Mouse (Mus musculus) kidney, adult 10 weeks (tissue): Measurements from ENCODE around the gene Plcb3. TPM values are rescaled to one million over a fixed set of nuclear protein-coding genes. Genes with fewer than 3 reads are reported as not detected.

Experiments
- polyA plus RNA-seq: library from polyadenylated mRNA; stranded (reverse); fragments of 350-450 nt; fragmentation: Illumina TruSeq; extraction: RNeasy Lipid Tissue Mini Kit (QIAGEN cat#74804); gene quantifications from one replicate; pipeline ENCODE4 v1.2.3, GENCODE M21; 2014; ENCODE audit warnings: low read depth, low replicate concordance

Plcb3 gene
- polyA plus RNA-seq: 1.8 TPM

DNA sequence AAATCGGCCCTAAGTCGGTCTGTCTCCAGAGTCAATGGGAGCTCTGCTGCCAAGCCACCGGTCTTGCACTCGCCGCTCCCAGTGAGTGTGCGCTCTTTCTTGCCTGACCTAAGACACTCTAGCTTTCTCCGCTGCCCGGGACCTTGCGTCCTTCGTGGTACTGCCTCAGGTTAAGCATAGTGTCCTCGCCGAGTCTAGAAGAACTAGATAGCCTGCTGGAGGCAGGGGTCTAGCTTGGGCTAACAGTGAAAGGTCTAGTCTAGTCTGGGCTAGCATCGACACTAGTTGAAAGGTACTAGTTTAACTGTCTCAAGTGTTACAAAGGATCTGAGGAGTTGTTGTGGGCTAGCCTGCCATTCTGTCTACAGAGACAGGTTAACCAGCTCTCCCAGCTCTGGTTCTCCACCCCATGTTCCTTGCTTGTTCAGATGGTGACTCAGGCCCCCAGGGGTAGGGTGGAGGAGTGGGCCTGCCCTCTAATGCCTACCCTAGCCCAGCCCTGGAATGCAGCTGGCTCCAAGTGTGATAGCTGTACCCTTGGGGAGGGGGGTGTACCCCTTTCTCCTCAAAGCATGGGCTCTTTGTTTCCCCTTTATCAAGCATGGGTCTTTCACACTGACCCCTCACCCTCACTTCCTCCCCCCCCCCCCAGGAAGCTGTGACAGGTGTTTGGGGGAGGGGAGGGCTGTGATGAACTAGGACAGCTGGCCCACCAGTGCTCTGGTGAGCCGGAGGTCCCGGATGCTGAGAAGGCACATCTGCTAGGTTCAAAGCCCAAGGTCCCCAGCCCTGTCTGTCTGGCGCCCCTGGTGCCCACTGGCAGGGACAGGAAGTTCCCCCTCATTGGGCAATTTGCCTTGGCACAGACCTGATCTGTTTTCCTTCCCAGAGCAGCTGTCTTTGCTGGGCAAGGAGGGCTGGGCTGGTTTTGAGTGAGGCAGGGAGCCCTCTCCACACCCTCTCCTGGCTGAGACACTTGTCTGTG lies at the start of gene Plcb3:
Plcb3 (minus strand) TSS at position 934 of the 985 bp plus-strand sequence.

DNA sequence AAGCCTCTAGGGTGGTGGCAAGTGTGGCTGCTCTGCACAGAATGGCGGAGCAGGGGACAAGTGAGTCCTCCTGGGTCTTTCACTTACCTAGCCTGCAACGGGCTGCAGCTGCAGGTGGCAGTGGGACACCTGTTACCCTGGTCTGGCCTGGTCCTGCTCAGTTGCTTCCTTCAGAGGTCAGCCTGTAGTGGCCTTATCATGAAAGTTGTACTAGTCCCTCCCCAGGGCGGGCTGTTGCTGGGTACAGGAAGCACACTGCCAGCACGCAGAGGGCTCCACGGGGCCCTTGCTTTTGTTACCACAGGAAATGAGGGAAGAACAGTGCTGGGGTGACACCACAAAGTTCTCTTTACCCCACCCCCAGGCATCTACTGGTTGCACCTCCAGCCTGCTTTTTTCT lies 42.9 kb upstream of the Plcb3 start, which contains the start of gene Fermt3:
Fermt3 (minus strand) TSS at position 279 of the 400 bp plus-strand sequence.

DNA sequence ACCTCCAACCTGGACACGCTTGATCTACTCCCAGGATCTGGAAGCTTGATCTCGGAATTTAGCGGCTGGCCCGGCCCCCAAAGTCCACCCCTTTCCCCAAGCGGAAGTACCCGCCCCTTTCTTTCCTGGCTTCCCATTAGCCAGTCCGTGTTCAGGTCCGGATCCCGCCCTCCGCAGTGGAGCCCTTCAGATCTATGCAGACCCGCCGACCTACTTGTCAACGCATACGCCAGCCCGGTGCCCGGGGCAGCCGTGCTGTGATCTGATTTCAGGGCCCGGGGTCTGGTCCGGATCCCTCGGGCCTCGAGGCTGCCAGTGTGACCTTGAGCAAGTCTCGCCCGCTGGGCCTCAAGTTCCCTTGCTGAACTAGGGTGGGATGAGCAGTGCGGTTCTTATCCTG lies 19.7 kb upstream of the Plcb3 start, which contains the start of the genes Nudt22 and Trpt1:
Nudt22 (minus strand) TSS at position 112 of the 400 bp plus-strand sequence.
Trpt1 (plus strand) TSS at position 126 of the 400 bp plus-strand sequence.

DNA sequence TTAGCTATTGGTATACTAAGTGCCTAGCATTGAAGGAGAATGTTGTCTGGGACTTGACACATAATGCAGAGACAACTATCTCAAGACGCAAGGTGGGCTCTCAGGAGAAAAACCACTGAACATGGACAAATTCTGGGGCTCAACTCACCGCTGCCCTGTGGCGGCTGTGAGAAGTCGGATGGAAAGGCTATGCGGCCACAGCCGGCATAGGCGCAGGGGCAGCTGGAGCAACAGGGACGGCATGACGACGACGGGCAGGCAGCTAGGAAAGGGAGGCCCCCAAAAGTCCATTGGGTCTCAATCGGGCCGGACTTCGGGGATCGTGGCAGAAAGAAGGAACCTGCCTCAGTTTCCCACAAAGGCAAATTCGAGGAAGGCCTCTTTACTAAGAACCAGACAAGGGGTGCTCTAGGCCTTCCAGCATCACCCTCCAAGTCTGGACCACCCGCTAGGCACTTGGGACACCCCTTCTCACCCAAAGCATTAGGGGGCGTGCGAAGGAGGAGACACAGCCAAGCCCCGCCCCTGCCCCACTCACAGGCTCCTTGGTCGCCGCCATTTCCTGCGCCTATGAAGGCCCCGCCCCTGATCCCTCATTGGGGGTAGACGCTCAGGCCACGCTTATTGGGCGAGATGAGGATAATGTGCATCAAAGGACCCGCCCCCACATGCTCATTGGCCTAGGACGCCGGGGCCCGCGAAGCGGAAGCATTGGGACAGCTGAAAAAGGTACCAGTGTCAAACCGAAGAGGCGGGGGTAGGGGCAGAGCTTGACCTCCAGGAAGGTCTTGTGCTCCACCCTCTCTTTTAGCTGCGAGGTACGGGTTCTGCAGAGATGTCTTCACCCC lies 16.0 kb upstream of the Plcb3 start, which contains the start of gene Dnajc4:
Dnajc4 (minus strand) TSS at position 562 of the 848 bp plus-strand sequence.

DNA sequence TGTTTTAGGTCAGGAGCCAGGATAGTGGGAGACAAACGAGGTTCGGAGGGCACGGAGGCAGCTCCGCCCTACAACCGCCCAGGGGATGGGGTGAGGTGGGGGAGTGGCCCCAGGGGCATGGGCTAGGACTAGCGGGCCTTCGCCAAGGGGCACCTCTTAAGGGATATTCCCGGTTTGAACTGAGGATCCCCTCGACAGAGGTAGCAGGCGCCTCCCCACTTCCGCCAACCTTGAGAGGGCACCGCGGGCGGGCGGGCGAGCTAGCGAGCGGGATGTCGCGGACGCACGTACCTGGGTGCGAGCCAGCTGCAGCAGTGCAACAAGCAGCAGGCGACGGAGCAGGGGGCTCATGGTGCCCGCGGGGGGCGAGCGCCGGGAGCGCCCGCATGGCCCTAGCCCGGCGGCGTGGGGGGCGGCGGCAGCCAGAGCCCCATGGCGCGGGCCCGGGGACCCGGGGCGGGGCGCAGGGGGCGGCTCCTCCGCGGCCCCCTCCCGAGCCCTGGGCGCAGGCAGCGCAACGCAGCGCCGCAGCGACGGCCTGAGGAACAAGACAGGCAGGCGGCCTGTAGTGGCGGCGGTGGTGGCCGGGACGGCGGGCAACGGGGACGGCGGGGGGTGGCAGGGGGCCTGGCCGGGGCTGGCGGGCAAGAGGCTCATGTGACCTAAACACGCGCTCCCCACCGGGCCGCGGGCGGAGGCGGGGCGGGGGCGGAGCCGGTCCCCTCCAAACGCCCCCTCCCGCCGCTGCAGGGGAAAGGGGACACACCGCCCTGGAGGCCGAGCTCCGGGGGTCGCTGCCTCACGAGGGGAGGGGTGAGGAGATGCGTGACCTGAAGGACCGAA lies 11.0 kb upstream of the Plcb3 start, which contains the start of gene Vegfb:
Vegfb (minus strand) TSS at position 591 of the 843 bp plus-strand sequence.

DNA sequence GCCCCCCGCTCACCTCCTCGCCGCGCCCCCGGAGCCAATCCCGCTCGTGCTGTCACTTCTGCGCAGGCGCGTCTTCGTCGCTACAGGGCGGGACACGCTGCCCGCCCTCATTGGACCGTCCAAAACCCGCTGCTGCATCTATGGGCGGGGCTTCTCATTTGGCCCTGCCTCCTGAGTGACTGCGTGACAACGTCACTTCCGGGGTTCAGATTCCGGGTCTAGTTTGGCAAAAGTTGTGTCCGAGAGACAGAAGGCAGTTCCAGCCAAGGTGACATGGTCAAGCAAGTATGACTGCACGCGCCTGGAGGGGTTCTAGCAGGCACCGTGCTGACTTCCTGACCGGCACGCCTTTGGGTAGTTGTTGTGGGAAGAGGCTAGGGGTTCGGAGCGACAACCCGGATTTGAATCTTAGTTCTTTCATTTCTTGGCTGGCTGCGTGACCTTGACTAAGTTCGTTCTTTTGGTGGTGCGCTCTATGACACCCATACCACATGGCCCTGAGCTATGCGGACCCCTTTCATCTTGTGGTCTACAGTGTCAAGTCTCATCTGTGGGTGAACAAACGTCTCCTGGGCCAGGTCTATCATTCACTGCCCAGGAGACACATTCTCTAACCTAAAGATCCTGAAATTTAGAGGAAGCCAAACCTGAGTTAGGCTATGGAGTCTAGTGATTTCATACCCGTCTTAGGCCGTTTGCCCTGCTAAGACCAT lies 4.3 kb upstream of the Plcb3 start, which contains the start of gene Fkbp2:
Fkbp2 (minus strand) TSS at position 121 of the 713 bp plus-strand sequence.

DNA sequence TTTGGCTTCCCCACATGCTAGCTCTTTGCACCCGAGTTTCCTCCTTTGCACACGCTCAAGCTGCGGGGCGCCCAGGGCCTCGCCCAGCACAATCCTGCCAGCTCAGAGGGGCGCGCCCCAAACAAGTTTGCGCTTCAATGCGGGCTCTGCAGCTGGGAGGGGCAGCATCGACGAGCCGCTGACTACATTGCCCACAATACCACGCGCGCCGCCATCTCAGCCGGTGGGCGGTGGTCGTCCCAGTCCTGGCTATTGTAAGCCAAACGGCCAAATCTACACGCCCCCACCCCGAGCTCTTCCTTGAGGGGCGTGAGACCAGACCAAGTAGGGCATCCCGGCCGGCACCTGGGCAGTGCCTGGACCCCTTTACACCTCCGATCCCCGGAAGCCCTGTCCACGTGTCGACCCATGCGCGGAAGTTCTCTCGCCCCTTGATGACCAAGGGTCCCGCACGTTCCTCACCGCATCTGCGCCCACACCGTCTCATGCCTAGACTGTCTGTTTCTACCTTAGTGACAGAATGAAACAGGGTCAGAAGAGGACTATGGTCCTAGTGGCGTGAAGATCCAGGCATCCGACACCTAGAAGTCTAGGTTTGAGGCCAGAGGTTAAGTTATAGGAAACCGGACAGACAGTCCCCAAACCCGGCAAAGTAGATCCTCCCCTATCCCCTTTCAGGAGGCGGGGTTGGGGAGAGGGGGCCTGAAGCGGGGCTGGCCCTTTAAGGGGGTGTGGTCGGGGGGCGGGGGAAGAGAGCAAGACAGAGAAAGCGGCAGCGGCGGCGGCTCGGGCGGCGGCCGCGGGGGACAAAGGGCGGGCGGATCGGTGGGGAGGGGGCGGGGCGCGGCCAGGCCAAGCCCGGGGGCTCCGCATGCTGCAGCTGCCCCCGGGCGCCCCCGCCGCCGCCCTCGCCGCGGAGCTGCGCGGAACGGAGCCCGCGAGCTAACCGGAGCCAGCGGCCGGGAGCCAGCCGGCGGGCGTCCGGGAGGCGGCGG lies 1.8 kb downstream of the Plcb3 start, which contains the start of gene Ppp1r14b:
Ppp1r14b (plus strand) TSS at position 758 of the 995 bp plus-strand sequence.

DNA sequence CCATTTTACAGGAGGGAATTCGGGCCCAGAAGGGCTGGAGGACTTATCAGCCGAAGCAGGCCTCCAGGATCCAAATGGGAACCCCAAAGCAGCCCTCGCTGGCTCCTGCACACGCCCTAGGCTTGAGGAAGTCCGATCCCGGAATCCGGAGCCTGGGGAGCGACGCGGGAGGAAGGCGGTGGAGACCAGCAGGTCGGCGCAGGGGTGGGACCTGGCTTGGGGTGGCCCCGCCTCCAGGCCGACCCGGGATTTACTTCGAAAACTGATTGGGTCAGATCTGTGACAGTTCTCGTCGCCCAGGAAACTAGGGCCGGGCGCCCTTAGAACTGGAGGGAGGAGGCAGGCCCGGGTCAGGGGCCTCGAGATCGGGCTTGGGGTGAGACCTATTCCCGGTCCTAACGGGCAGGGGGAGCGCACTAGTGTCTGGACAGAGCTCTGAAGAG lies 34.0 kb downstream of the Plcb3 start, which contains the start of gene Gpr137:
Gpr137 (minus strand) TSS at position 232 of the 443 bp plus-strand sequence.

DNA sequence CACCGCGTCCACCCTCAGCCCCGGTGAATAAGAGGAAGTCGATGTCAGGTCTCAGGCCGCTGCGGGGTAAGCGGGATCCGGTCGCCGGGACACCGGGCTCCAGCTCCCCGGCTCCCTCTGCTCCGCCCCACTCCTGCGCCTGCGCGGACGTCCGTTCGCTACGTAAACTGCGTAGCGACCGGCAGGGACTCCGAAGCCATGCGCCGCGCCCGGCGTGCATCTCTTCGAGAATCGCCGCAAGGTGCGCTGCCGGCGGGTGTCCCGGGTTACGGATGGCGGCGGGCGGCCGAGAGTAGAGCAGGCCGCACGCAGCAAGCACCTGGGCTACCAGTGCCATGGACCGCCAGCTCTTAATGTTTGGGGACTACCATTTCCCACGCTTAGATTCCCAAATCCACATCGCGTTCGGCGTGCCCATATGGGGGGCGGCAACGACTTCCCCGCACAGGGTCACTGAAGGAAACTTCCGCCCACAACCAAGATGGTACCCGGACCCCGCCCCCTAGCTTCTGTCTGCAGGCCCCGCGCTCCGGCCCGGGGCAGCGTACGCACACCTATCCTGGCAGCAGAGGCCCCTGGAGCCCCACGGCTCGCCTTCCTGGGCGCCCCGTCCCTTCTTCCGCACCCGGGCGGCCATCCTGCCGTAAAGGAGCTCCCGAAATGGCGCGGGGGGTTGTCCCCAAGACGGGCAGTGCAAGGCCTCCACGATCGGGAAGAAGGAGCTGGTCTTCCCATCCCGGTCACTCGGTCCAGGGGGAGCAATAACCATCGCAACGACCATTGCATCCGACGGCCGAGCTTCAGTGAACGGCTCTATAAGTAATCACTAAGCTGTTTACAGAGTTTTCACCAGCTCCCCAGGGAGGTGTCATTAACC lies 34.7 kb downstream of the Plcb3 start, which contains the start of gene Bad:
Bad (plus strand) TSS at position 490 of the 877 bp plus-strand sequence.

DNA sequence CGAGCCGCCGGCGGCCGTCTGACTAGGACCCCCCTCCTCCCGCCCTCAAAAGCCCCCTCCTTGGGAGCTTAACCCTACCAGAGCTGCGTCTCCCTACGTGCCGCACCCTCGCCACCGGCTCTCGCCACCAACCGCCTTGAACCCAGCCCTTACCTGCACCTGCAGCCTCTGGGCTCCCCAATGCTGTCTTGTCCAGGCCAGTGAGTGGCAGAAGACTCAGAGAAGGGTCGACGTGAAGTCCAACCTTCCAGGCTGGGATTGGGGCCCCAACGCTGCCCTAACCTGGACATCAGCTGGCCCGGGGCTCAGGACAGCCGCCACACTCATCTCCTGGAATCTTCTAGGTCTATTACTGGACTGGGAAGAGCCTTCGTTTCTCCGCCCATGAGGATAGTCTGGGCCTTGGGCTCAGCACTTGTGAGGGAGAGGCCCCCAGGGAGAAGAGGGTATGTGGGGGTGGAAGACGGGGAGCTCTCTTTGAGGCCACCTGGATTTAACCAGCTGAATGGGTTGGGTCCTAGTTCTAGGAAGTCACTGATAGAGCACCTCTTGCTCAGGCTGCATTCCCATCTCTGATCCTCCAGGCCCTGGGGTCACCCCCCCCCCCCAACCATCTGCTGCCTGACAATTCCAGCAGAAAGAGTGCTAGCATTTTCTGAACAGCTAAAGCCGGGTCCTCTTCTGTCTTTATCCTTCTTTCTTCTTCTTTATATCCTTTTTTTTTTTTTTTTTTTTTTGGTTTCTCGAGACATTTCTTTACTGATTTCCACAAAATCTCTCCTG lies 41.9 kb downstream of the Plcb3 start, which contains the start of gene Kcnk4:
Kcnk4 (minus strand) TSS at position 321 of the 783 bp plus-strand sequence.

DNA sequence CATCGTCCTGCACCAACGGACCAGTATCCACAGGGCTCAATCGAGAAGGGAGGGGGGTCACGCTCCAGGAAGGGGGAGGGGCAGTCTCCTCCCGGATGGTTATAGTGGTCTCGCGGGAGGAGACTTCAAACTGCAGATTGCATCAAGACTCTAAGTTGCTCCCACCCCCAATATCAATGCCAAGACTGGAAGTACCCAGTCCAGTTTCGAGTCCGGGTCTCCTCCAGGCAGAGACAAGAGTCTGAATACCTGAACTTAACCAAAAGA lies 51.0 kb downstream of the Plcb3 start, which contains the start of gene Catsperz:
Catsperz (minus strand) TSS at position 74 of the 267 bp plus-strand sequence.

DNA sequence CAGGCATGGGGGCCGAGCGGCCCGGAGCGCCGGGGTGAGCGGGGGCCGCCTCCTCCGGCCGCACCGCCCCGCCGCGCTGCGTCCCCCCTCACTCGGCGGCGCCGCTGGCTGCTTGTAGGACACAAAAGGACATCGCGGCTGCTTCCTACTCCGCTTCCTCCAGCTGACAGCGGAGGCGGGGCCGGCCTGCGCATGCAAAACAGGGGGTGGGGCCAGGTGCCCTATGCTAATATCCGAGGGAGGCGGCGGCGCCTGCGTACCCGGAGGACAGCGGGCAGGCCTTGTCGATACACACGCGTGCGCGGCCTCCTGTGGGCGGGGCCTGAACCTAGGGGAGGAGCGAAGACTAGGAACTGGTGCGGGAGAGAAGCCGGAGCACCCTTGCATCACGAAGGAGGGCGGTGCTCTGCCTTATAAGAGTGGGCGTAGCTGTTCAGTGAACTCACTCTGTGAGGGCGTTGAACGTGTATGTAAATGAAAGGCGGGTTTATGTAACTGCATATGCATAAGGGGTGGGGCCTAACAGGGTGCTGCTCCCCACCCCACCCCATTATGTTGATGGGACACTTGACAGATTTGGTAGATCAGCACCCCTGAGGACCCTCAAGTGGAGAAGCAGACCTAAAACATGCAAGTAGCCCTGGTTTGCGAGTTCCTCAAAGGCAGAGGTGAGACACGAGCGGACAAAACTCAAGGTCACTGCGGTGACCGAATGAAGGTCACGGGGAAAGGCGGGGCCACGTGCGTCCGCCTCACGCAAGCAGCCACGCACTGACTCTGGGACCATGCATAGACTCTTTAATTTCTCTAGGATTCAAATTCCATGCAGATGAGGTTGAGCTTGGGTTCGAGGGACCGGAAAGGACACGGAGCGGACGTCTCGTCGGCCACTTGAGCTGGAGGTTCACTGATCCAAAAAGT lies 54.4 kb downstream of the Plcb3 start, which contains the start of gene Esrra:
Esrra (minus strand) TSS at position 167 of the 921 bp plus-strand sequence.

DNA sequence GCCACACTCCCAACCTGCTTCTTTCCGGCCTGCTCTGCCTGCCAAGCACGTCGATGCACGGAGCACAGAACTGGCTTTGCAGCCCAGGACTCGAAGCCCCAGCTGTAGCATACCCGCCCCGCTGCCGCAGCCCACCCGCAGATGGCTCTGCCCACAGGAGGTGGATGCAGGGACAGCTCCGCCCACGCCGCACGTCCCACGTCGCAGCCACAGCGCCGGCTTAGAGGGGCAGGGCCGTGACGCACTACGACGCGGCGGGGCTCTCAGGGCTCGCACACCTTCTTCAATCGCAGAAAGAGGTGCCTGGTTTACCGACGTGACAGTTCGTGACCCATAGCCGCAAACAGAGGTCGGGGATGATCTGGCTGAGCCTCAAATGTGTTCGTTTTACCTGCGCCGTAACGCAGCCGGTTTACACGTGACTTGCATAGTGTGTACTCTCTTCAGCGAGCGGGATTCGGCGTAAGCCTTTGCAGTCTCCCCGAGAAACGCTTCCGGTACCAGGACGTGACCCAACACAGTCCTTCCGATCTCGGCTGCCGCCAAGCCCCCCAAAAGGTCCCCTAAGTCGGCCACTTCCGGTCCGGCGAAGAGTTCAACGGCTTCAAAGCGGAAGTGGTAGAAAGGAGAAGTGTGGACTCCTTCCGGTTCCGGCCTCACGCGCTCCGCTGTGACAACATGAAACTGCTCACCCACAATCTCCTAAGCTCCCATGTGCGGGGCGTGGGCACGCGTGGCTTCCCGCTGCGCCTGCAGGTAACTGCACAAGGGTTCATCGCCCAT lies 66.6 kb downstream of the Plcb3 start, which contains the start of the genes Trmt112 and Prdx5:
Trmt112 (plus strand) TSS at position 192 of the 783 bp plus-strand sequence.
Prdx5 (minus strand) TSS at position 600 of the 783 bp plus-strand sequence.

